Mouse (Mus musculus): ENCODE results near the gene Iqce.
A peak's percentile ranks its signal among the peaks of the same experiment; 100 is the strongest.

Gene Iqce

GRCm38 (mm10) chr5:140637989-140638388 is 64.2 kb downstream of the Iqce start:
- no peak for DNase-seq (ENCODE audit: low spot score)

GRCm38 (mm10) chr5:140637058-140637410 is 65.1 kb downstream of the Iqce start:
- no peak for DNase-seq (ENCODE audit: low spot score)

- DNase-seq (ENCODE audit: low spot score), result no peak
These were observed 65.7 kb downstream of the Iqce start for GRCm38 (mm10) chr5:140636316-140637057.

GRCm38 (mm10) chr5:140634798-140635722 is 67.1 kb downstream of the Iqce start:
- DNase-seq (ENCODE audit: low spot score), result no peak

GRCm38 (mm10) chr5:140633432-140633831 is 68.7 kb downstream of the Iqce start:
- DNase-seq (ENCODE audit: low spot score), result no peak

GRCm38 (mm10) chr5:140628995-140629394 is 73.2 kb downstream of the Iqce start:
- DNase-seq (ENCODE audit: low spot score), result no peak

GRCm38 (mm10) chr5:140627580-140627979 is 74.6 kb downstream of the Iqce start:
- DNase-seq (ENCODE audit: low spot score), result no peak

GRCm38 (mm10) chr5:140624961-140625360 is 77.2 kb downstream of the Iqce start:
- DNase-seq (ENCODE audit: low spot score), result no peak

GRCm38 (mm10) chr5:140624238-140624637 is 77.9 kb downstream of the Iqce start:
- DNase-seq (ENCODE audit: low spot score), result no peak

GRCm38 (mm10) chr5:140623791-140624190 is 78.4 kb downstream of the Iqce start:
- DNase-seq (ENCODE audit: low spot score), result no peak

GRCm38 (mm10) chr5:140622978-140623670 is 79.1 kb downstream of the Iqce start:
- DNase-seq (ENCODE audit: low spot score), result no peak

GRCm38 (mm10) chr5:140621517-140621916 is 80.7 kb downstream of the Iqce start:
- DNase-seq (ENCODE audit: low spot score), result no peak

GRCm38 (mm10) chr5:140621092-140621491 is 81.1 kb downstream of the Iqce start:
- DNase-seq (ENCODE audit: low spot score), result no peak

- DNase-seq (ENCODE audit: low spot score), result no peak
These were observed 82.1 kb downstream of the Iqce start for GRCm38 (mm10) chr5:140619895-140620736.

- peak; percentile 82 for DNase-seq (ENCODE audit: low spot score)
These were observed 82.9 kb downstream of the Iqce start for GRCm38 (mm10) chr5:140619151-140619771.

- no peak for DNase-seq (ENCODE audit: low spot score)
These were observed 84.5 kb downstream of the Iqce start for GRCm38 (mm10) chr5:140617714-140618113.

- peak; percentile 31 for DNase-seq (ENCODE audit: low spot score)
These were observed 85.5 kb downstream of the Iqce start for GRCm38 (mm10) chr5:140616691-140617090.

GRCm38 (mm10) chr5:140616110-140616503 is 86.1 kb downstream of the Iqce start:
- DNase-seq (ENCODE audit: low spot score), result no peak

GRCm38 (mm10) chr5:140615321-140616109 is 86.7 kb downstream of the Iqce start:
- DNase-seq (ENCODE audit: low spot score), result no peak

- DNase-seq (ENCODE audit: low spot score), result no peak
These were observed 87.3 kb downstream of the Iqce start for GRCm38 (mm10) chr5:140614837-140615236.
